Mouse (Mus musculus): ENCODE measurements around the gene Gm42906. TPM values are rescaled to one million over a fixed set of nuclear protein-coding genes. Genes with fewer than 3 reads are reported as not detected.

The Gm42906 gene
- total and polyA plus RNA-seq, 3 experiments: not detected

- Histone ChIP-seq H3K4me2 (ENCODE audit: insufficient read depth, low read depth, poor library complexity, severe bottlenecking) (no peak overlapping the region), H3K9ac (ENCODE audit: insufficient read depth, low read depth) (no peak overlapping the region), H3K4me3 (replicated peaks in 1 of 3; ENCODE audit: low read depth in 2 of 3, low read length in 2 of 3, poor library complexity in 1 of 3) (no peak overlapping the region), H3K27ac (ENCODE audit: insufficient read depth, low read depth) (no peak overlapping the region), H3K79me2 (replicated peaks; ENCODE audit: control insufficient read depth, extremely low read depth, insufficient read depth, poor library complexity, severe bottlenecking) (peaks cover 2% of the 10 kb centered on the region; the same call in 1 of the 2 replicates), H3K36me3 (replicated peaks in 1 of 2; ENCODE audit: control insufficient read depth in 1 of 2, insufficient read depth in 1 of 2, low read length in 1 of 2) (peaks cover 87 to 94% of the 10 kb centered on the region in 2 experiments), H3K9me3 (replicated peaks; ENCODE audit: low read length) (peaks cover 21% of the 10 kb centered on the region), H3K27me3 (replicated peaks) (no peaks in the 10 kb centered on the region), H3K4me1 (ENCODE audit: control insufficient read depth in 1 of 2, insufficient read depth in 2 of 2) (no peaks in the 10 kb centered on the region)
- dilution Hi-C loops (cut with MboI; ENCODE audit: extremely low pct_ligation_motif_present, extremely low pct_unique_long_range_greater_than_20kb, low sequenced_read_pairs): no loop called here
- in situ Hi-C loops (cut with MboI; ENCODE audit: low pct_ligation_motif_present, low pct_unique_long_range_greater_than_20kb, low sequenced_read_pairs): no loop called here
- no peak for TF ChIP-seq ZC3H11A (IDR thresholded peaks at IDR 0.05; ENCODE audit: low read depth, low read length)
- no peak for TF ChIP-seq RCOR1 (conservative IDR thresholded peaks at IDR 0.05; ENCODE audit: low read depth, low read length)
- no peak for TF ChIP-seq POLR2A (IDR thresholded peaks at IDR 0.05; ENCODE audit: low read depth, low read length)
- TF ChIP-seq IRF4 (IDR thresholded peaks at IDR 0.05; ENCODE audit: low read depth, low read length): no peak
- no peak for TF ChIP-seq USF2 (conservative IDR thresholded peaks at IDR 0.05; ENCODE audit: low read depth, low read length)
- no peak for TF ChIP-seq TBP (conservative IDR thresholded peaks at IDR 0.05; ENCODE audit: low read depth, low read length)
- no peak for TF ChIP-seq EP300 (IDR thresholded peaks at IDR 0.05; ENCODE audit: low read length)
- TF ChIP-seq HCFC1 (IDR thresholded peaks at IDR 0.05; ENCODE audit: low read depth, low read length): no peak
- TF ChIP-seq ZMIZ1 (IDR thresholded peaks at IDR 0.05; ENCODE audit: low read depth, low read length): no peak
- no peak for TF ChIP-seq POLR2AphosphoS2 (IDR thresholded peaks at IDR 0.05; ENCODE audit: low read depth, low read length)
- TF ChIP-seq MXI1 (IDR thresholded peaks at IDR 0.05; ENCODE audit: low read depth, low read length): no peak
- TF ChIP-seq ZKSCAN1 (IDR thresholded peaks at IDR 0.05; ENCODE audit: borderline replicate concordance, low read depth, low read length): no peak
- TF ChIP-seq ELF1 (IDR thresholded peaks at IDR 0.05; ENCODE audit: low read depth, low read length): no peak
- no peak for TF ChIP-seq BHLHE40 (IDR thresholded peaks at IDR 0.05; ENCODE audit: low read depth, low read length)
- no peak for TF ChIP-seq MAZ (IDR thresholded peaks at IDR 0.05; ENCODE audit: low read depth, low read length)
- no peak for TF ChIP-seq SMC3 (IDR thresholded peaks at IDR 0.05; ENCODE audit: low read depth, low read length)
- no peak for TF ChIP-seq E2F4 (IDR thresholded peaks at IDR 0.05; ENCODE audit: insufficient replicate concordance, low read depth, low read length)
- no peak for TF ChIP-seq KAT2A (IDR thresholded peaks at IDR 0.05; ENCODE audit: insufficient replicate concordance, low read length)
- TF ChIP-seq JUND (conservative IDR thresholded peaks at IDR 0.05; ENCODE audit: low read depth, low read length): no peak
- DNase-seq (ENCODE audit: extremely low read depth): no peak
Observed at GRCm38 (mm10) chr5:151059772-151060171, 368.2 kb downstream of the Gm42906 start.

- dilution Hi-C loops (cut with MboI; ENCODE audit: extremely low pct_ligation_motif_present, extremely low pct_unique_long_range_greater_than_20kb, low sequenced_read_pairs): no loop called here
- H3K4me1 ChIP-seq (ENCODE audit: control insufficient read depth in 1 of 2, insufficient read depth in 2 of 2): no peaks in the 10 kb centered on the region
- no peaks in the 10 kb centered on the region for H3K27me3 ChIP-seq (replicated peaks)
- TF ChIP-seq NRF1 (IDR thresholded peaks at IDR 0.05; ENCODE audit: low read depth, low read length): no peak
- TF ChIP-seq ZMIZ1 (IDR thresholded peaks at IDR 0.05; ENCODE audit: low read depth, low read length): no peak
- no peak for TF ChIP-seq UBTF (IDR thresholded peaks at IDR 0.05; ENCODE audit: low read depth, low read length)
- TF ChIP-seq USF1 (IDR thresholded peaks at IDR 0.05; ENCODE audit: low read depth, low read length): no peak
- TF ChIP-seq MXI1 (IDR thresholded peaks at IDR 0.05; ENCODE audit: low read depth, low read length): no peak
- no peak for TF ChIP-seq ZNF384 (IDR thresholded peaks at IDR 0.05; ENCODE audit: low read depth, low read length)
- peaks cover 18% of the 10 kb centered on the region for H3K9me3 ChIP-seq (replicated peaks; ENCODE audit: low read length)
- in situ Hi-C loops (cut with MboI; ENCODE audit: low pct_ligation_motif_present, low pct_unique_long_range_greater_than_20kb, low sequenced_read_pairs): no loop called here
- no peak overlapping the region for H3K27ac ChIP-seq (ENCODE audit: insufficient read depth, low read depth)
- no peak overlapping the region for H3K9ac ChIP-seq (ENCODE audit: insufficient read depth, low read depth)
- no peak overlapping the region for H3K4me2 ChIP-seq (ENCODE audit: insufficient read depth, low read depth, poor library complexity, severe bottlenecking)
- no peak for DNase-seq (ENCODE audit: extremely low read depth)
- peaks cover 2% of the 10 kb centered on the region; the same call in 1 of the 2 replicates for H3K79me2 ChIP-seq (replicated peaks; ENCODE audit: control insufficient read depth, extremely low read depth, insufficient read depth, poor library complexity, severe bottlenecking)
- peaks cover 85 to 94% of the 10 kb centered on the region in 2 experiments for H3K36me3 ChIP-seq (replicated peaks in 1 of 2; ENCODE audit: control insufficient read depth in 1 of 2, insufficient read depth in 1 of 2, low read length in 1 of 2)
- H3K4me3 ChIP-seq (replicated peaks in 1 of 3; ENCODE audit: low read depth in 2 of 3, low read length in 2 of 3, poor library complexity in 1 of 3): no peak overlapping the region
Observed at GRCm38 (mm10) chr5:151059352-151059751, 368.6 kb downstream of the Gm42906 start.
